Mouse (Mus musculus) thymus, postnatal 4 days (tissue): Measurements from ENCODE around the gene Ugt2a2.
"Not testable (repeated sequence)": the region's sequence is repeated elsewhere in the genome, so short reads cannot be mapped to it uniquely, and the experiment has no call there.

Experiments used
- DNase-seq: peaks from one replicate; pipeline ENCODE4 v3.0.0; 2021

Gene Ugt2a2

GRCm38 (mm10) chr5:87482160-87482559, at the start of gene Ugt2a2:
Ugt2a2 (minus strand) TSS chr5:87482260.
- no peak for DNase-seq

- DNase-seq = not testable (repeated sequence)
Measured at GRCm38 (mm10) chr5:87523561-87523960, 41.5 kb upstream of the Ugt2a2 start.

DNA sequence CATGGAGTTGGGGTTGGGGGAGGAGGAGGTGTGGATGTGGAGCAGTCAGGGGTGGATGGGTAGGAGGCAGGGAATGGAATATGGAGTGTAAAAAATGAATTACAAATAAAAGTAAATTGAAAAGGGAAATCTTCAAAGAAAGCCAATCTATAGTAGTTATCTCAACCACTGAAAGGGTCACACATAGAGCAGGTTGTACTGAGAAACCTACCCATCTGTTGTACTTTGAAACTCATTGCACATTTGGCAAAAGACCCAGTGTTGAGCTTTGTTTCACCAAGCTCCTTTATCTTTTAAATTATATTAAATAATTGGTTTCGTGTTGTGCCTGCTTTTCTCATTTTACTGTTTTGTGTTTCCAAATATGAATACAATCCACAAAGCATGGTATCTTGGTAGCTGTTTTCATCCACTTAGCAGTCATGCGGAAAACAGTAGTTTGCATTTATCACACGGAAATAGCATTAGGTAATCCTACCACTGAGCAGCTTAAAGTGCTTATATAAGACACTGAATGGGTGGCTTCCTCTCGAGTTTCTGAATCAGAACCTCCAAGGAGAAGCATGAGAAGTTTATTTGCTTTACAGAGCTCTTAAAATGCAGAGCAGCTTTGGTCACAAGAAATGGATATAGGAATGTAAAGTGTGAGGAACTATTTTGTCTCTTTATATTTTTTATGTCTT, 23.9 kb upstream of the Ugt2a2 start:
- DNase-seq = no peak

DNA sequence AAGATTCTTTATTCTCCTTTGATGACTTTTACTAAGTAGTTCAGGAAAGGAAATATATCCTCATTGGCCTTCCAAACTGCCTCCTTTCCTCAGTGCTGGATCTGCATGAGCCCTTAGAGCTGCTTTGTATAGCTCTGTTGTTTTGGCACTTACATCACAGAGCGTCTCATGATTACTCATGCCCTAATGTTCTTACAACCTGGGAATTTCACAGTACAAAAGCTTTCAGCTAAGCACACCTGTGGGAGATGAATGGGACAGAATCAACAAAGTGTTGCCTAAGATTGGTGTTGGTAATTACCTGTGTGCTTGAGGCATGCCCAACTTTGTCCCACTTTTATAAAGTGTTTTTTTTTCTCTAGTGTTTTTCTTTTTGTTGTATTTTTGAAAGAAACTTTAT, 20.6 kb upstream of the Ugt2a2 start:
- DNase-seq = no peak

GRCm38 (mm10) chr5:87499341-87499740, 17.3 kb upstream of the Ugt2a2 start:
- DNase-seq = no peak

DNA sequence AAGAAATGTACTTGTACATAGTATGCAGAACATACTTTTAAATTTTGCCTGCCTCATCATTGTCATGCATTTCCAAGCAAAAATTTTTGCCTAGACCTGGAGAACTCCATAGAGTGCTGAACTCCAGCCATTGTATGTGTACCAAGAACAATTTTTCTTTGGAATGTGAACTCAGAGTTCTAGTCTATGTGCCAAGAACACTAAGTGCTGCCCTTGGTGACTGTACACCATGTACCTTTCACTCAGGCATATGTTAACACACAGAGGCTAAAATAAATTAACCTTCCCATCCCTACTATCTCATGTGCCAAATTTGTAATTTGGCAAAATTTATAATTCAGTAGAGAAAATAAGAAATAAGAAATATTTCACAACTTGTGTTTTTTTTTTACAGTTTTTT, 16.9 kb upstream of the Ugt2a2 start:
- DNase-seq = no peak

GRCm38 (mm10) chr5:87490771-87491170, 8.7 kb upstream of the Ugt2a2 start, which contains the start of gene Ugt2a1:
Ugt2a1 (minus strand) TSS chr5:87490871.
- no peak for DNase-seq

DNA sequence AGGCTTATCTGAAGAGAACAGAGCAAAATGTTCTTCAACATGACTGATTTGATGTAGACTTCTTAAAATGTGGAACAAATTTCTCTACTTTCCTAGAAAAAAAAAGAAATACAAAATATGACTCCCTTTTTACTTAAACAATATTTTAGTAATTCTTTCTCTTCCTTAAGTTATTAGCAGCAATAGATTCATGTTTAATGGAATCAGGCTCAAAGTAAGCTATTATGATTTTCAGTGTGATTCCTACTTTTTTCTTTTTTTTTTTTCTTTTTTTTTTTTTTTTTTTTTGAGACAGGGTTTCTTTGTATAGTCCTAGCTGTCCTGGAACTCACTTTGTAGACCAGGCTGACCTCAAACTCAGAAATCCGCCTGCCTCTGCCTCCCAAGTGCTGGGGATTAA, 4.6 kb upstream of the Ugt2a2 start, which contains the start of gene Gm43638:
Gene Gm43638 (minus strand): TSS at position 101 of the 400 bp plus-strand sequence.
- DNase-seq = not testable (repeated sequence)

GRCm38 (mm10) chr5:87458810-87459209, 23.2 kb downstream of the Ugt2a2 start:
- DNase-seq = no peak

GRCm38 (mm10) chr5:87457701-87458100, 24.4 kb downstream of the Ugt2a2 start:
- DNase-seq = no peak

DNA sequence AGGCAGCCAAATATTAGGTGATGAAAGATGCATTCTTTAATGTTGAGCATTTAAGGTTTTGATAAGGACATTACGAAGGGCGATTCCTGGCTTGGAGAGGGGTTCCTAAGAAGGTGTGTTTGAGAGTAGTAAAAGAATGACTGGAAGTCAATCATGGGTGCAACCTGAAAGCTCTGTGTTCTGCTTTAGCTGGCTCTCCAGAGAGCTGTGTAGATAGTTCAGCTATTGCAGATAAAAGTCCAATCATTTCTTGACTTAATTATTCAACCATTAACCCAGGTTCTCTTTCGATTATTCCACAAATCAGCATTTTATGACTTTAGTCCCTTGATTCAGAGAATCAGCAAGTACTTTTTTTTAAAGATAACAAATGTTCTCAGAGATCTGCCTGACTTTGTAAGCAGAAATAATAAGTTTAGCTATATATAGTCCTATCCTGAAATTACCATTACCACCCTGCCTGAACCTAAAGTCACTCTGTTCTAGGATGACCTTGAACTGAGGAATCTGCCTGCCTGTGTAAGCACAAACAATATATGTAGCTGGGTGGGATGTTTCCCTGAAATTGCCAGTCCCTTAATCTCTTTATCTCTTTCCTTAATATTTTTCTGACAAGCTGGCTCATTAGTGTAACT, 25.7 kb downstream of the Ugt2a2 start:
- DNase-seq = no peak

- DNase-seq = no peak
Measured at GRCm38 (mm10) chr5:87455519-87455918, 26.5 kb downstream of the Ugt2a2 start.

DNA sequence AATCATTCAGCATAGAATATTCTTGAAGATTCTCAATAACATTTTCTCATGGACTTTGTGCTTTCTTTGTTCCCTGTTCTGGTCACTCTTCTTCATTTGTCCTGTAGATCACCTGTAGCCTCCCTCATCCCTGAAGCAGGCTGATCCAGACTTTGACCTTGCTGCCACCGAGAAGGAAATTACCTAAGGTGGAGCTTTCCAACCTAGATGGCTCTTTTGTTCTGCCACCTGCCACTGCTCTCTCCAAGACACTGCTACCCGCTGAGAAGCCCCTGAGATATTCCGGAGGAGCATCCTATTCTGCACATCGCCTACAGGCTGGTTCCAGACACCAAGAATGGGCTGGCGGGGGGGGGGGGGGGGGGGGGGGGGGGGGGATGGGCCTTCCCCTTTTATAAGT, 29.5 kb downstream of the Ugt2a2 start:
- not testable (repeated sequence) for DNase-seq

GRCm38 (mm10) chr5:87436264-87436663, 45.8 kb downstream of the Ugt2a2 start:
- DNase-seq = no peak

- DNase-seq = no peak
Measured at GRCm38 (mm10) chr5:87425676-87426075, 56.4 kb downstream of the Ugt2a2 start.

GRCm38 (mm10) chr5:87424041-87424440, 58.0 kb downstream of the Ugt2a2 start, which contains the start of gene Ugt2b38:
Ugt2b38 (minus strand) TSS chr5:87424203.
- DNase-seq = not testable (repeated sequence)
